Mouse (Mus musculus) megakaryocyte-erythroid progenitor cell, adult 5-6 weeks (primary cell): ENCODE results near the gene Slc24a2. TPM values are rescaled to one million over a fixed set of nuclear protein-coding genes. Genes with fewer than 3 reads are reported as not detected.

Experiments used
- ATAC-seq: replicated peaks from 2 replicates; pipeline ENCODE4 v1.8.0; 2016; ENCODE audit warnings: mild to moderate bottlenecking, inconsistent platforms; ENCODE audit not compliant: severe bottlenecking, poor library complexity, low FRiP score, low TSS enrichment
- total RNA-seq, 2 experiments: library from RNA; stranded (forward) in 1 of 2; stranded (reverse) in 1 of 2; fragments of 200-1000, 215-1000 nt in 1 of 2; fragments of >200 nt in 1 of 2; fragmentation: Nextera tagmentation in 1 of 2; gene quantifications; 2 replicates each; pipeline ENCODE4 v1.2.3; 2014 to 2017

Gene Slc24a2
- total RNA-seq, 2 experiments from 2014 or later, result not detected

DNA sequence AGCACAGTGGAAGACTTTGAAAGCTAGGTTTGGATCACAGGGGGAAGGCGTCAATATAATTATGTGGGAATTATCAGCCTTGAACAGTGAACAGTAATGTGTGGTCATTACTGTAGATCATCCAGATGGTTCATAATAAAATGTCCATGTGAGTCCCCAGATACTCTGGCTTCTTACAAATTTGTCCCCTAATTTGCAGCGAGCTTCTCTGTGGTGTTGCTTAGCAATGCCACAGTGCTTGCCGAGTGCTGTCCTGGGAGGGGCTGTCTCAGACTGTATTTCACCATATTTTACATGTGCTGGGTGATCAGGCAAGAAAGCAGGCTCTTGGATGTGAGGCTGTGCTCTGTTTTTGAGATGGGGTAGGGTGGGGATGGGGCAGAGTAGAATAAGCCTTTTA, 172.7 kb downstream of the Slc24a2 start:
- ATAC-seq, result no peak

DNA sequence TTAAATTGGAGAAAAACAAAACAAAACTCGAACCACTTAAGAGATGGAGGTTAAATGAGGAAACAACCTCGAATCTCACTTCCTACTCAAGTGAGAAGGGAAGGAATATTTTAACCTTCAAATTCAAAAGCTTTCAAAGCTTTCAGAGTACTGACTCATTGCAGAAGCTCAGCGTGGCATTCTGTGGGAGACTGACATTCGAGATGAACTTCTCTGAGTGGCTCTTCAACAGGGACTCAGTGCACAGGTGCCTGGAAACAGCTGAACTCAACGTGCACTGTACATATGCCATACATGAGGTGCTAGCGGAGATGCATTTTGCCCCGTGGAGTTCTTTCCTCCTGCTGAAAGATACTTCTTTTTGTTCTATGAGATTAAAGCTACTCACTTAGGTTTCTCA, 174.5 kb downstream of the Slc24a2 start:
- ATAC-seq, result no peak

DNA sequence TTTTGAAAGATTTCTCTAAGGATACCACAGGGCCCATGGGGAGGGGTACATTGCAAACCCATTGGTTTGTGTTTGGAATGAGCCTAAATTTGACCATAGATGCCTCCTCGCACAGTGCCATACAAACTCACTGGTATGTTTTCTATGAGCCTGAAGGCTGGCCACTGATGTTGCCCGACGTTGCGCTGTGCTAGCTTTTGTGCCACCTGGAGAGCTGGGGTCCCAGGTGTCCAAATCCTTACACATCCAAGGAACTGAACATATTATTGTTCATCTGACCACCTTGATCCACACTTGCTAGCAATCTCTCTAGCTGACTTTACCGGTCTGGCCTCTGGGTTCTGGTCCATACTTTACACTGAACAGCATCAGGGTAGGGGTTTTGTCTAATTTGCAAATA, 177.4 kb downstream of the Slc24a2 start:
- no peak for ATAC-seq

DNA sequence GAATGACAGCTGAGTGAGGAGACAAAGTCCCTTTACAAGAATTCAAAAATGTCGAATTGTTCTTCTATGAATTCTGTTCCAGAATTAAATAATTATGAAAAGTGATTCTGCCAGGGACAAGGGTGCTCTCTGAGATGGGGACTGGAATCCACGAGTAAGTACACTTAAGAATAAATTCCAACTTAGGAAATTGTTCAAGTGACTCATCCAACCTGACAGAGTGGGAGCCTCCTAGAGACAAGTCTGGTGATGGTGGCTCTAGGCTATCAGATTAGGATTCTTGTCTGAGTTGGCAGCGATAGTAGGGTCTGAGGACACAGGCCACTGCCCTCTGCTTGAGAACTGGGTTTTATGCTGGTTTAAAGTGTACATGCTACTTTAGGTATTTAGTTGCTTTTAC, 181.2 kb downstream of the Slc24a2 start:
- ATAC-seq, result no peak

DNA sequence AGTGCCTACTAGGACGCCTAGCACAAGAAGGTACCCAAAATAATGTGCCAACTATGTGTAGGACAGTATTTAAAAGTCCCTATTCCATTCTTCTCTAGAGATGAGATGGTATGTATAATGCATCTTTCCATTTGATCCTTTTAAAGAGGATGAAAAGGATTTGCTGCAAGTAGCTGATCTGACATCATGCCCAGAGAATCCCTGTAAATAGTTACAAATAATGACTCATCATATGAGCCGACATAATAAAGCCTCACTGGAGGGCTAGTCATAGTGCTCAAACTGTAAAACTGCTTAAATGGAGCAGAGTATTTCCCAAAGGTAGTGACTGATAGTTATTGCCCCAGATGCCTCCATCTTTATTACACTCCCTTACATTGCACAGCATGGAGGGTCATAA, 183.1 kb downstream of the Slc24a2 start:
- ATAC-seq, result no peak

- ATAC-seq, result no peak
These were observed 187.0 kb downstream of the Slc24a2 start for GRCm38 (mm10) chr4:87043296-87043695.

GRCm38 (mm10) chr4:87041412-87041997, 188.8 kb downstream of the Slc24a2 start:
- no peak for ATAC-seq

GRCm38 (mm10) chr4:87037592-87037991, 192.7 kb downstream of the Slc24a2 start:
- ATAC-seq, result no peak

- no peak for ATAC-seq
These were observed 193.8 kb downstream of the Slc24a2 start for GRCm38 (mm10) chr4:87036507-87036906.

DNA sequence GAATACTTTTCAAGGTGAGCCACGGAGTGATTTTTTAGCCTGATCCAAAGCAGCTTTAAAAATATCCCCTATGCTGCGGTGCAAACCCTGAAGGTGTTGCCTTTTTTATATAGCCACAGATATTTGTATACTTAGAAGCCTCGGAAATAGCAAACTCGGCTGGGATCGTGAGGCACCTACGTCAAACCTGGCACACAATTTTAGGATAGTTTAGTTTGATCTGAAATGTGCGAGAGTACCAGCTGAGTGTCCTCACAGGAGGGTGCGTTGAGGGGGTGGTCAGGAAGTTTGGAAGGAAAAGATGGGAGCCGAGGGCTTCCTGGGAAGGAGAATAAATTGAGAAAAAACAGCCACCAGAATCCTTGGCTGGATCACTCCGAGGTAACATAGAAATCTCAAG, 194.6 kb downstream of the Slc24a2 start:
- ATAC-seq, result no peak

- no peak for ATAC-seq
These were observed 197.6 kb downstream of the Slc24a2 start for GRCm38 (mm10) chr4:87032632-87033031.

DNA sequence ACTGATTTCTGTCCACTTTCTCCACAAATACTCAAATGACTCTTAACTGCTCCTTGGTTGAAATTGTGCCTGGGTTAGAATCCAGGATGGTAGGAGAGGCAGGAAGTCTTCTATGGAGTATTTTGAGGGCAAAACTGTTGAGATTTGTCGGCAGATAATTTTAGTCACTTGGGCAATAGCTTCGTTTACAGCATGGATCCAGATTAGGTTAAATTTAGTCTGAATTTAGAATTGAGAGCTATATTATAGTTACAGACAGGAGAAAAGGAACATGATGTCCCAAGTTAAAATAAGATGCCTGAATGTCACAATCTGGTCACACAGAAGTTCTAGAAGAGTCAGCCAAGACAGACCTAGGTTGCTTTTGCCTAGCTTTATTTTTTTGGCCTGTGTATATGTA, 199.2 kb downstream of the Slc24a2 start:
- ATAC-seq, result no peak

- ATAC-seq, result no peak
These were observed 203.7 kb downstream of the Slc24a2 start for GRCm38 (mm10) chr4:87026311-87027151.

DNA sequence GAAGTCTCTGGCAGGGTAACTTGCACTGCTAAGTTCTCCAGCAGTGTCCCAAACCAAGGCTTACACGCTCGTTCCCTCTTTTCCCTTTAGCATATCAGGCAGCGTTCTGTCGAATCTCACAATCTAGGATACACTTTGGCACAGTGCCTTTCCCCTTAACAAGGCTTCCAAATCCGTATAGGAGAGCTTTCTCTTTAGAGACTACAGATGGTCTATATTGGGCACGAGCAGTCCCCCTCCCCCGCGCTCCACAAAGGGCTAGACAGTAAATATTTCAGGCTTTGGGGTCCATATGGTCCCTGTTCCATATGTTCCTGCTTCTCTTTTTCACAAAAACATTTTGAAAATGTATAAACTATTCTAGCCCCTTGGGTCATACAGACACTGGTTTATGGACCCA, 205.7 kb downstream of the Slc24a2 start:
- no peak for ATAC-seq

- ATAC-seq, result no peak
These were observed 208.7 kb downstream of the Slc24a2 start for GRCm38 (mm10) chr4:87021542-87021941.

GRCm38 (mm10) chr4:87019486-87020105, 210.7 kb downstream of the Slc24a2 start:
- no peak for ATAC-seq

DNA sequence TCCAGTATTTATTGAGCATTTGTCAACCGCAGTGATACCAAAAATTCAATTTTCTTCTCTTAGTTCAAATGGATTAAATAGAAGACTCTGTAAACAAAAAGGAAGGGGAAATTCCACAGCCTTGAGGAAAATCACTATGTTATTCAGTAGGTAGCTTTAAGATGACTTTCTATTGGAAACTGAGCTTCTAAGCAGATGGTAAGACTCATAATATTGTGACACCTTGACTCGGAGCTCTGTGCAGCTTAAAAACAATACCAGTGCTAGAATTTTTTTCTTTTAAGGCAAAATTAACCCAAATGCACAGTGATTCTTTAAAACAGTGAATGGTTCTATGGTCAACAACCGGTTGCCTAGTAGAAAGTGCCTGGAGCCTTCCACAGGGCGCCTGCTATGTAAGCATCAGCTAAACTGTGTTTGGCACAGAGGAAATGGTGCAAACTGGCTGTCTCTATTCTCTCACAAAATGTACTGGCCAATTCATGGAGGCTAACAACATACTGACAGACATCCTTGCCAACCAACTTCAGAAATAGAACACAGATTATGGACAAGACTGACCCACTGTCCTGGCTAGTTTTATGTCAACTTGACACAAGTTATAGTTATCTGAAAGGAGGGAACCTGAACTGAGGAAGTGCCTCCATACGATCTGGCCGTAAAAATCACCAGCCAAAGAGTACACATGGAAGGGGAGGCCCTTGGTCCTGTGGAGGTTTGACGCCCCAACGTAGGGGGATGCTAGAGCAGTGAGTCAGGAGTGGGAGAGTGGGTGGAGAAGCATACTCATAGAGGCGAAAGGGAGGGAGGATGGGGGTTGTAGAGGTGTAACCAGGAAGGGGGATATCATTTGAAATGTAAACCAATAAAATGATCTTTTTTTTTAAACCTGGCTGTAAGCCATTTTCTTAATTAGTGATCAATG, 211.9 kb downstream of the Slc24a2 start:
- ATAC-seq, result no peak

DNA sequence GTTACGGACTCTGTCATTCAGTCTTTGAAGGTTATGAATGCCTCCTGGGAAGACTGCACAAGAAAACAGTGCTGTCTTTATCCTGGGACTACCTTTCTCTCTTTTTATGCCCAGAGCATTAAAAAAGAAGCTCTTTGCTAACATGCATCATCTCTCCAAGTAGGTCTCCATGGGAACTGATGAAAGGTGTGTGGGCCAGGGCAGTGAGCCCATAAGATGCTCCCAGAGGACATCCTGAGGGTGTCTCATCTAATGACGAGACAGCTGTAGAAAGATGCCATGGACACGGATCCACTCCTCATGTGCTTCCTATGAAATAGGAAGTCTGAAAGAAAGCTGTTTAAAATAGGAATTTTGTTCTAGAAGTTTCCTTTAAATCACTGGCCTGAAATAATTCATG, 212.8 kb downstream of the Slc24a2 start:
- no peak for ATAC-seq

DNA sequence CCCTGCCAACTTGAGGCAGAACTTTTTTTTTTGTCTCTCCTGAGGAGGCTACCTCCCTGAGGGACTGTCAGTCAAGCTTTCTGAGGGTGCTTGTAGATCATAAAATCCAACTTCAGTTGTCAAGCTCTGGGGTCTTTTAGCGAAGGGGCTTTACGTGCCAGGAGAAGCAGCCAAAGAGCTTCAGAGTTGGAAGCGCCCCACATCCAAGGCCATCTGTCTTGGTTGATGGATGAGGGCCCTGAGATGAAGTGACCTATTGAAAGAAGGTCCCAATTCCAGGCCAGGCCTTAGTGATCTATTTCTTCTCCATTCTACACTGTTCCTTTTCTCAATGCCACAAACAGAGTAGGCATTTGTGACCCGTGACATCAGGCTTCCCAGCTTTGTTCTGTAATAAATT, 214.5 kb downstream of the Slc24a2 start:
- no peak for ATAC-seq
